Mouse (Mus musculus): Measurements from ENCODE around the gene Timm29. TPM values are rescaled to one million over a fixed set of nuclear protein-coding genes. Genes with fewer than 3 reads are reported as not detected.
"Not testable (repeated sequence)": the region's sequence is repeated elsewhere in the genome, so short reads cannot be mapped to it uniquely, and the experiment has no call there.

The Timm29 gene
- polyA plus RNA-seq, 1 experiment = 14.7 TPM

DNA sequence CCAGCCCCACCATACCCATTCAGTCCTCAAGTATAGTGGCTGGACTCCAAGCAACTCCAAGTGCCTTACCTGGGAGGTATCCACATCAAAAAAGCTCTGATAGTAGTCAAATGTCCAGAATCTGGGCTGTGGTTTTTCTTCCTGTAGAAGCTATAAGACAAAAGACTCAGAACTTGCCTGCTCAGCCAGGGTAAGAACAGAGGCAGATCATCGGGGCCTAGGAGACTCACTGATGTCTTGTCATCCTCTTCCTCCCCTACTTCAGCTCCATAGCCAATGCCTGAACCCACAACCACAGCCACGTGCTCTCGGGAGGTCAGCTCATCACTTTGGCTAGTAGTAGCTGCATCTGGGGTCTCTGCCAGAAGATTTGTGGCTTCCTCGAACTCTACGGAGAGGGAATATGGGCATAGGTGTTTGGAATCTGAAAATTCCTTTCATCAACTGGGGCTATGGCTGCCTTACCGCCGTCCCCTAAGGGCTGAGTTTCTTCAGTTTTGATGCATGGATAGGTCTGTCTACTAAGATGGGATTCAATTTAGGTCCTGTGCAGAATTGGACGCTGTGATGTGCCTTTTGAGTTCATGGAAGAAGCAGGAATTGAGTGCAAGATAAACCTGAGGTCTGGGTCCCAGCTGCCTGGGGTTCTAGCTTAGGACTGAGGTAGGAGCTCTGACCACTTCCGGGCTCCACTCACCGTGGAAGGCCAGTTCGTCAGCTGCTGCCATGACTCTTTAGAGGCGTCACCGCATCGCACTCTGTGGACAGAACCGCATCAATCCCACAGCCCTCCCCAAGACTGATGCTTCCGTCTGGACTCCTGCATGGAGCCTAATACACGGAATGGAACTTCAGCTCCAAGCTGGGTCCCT is 455 bp upstream of the Timm29 start:
- WGBS = 14% methylated on average over 17 of the region's 17 CpGs
- Histone ChIP-seq H3K36me3 (ENCODE audit: control insufficient read depth, insufficient read depth, low read length) (peaks cover 29% of the 10 kb centered on the region), H3K27me3 (ENCODE audit: control insufficient read depth, insufficient read depth, low read length) (no peaks in the 10 kb centered on the region), H3K4me1 (ENCODE audit: control insufficient read depth, insufficient read depth, insufficient read length, low read length) (peaks cover 4% of the 10 kb centered on the region; the same call in 1 of the 2 replicates), H3K27ac (ENCODE audit: insufficient read depth, low read depth, low read length) (peak overlapping the region; percentile 33), H3K4me3 (ENCODE audit: low read depth, low read length) (peak overlapping the region; percentile 75)
- no peak; the same call in 1 of the 2 replicates for TF ChIP-seq POLR2A (IDR thresholded peaks at IDR 0.05; ENCODE audit: low read depth, low read length)

DNA sequence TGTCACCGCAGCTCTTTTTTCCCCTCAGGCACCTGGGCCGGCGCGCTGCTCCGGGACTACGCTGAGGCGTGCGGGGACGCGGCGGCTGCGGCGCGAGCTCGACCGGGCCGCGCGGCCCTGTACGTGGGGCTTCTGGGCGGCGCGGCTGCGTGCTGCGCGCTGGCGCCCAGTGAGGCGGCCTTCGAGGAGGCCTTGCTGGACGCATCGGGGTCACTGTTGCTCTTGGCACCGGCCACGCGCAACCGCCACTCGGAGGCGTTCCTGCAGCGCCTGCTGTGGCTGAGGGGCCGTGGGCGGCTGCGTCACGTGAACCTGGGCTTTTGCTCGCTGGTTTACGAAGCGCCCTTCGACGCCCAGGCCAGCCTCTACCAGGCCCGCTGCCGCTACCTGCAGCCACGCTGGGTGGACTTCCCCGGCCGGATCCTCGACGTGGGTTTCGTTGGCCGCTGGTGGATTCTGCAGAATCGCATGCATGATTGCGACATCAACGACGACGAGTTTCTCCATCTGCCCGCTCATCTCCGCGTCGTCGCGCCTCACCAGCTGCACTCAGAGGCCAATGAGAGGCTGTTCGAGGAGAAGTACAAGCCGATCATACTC is 700 bp downstream of the Timm29 start:
- peaks cover 4% of the 10 kb centered on the region; the same call in 1 of the 2 replicates for H3K4me1 ChIP-seq (ENCODE audit: control insufficient read depth, insufficient read depth, insufficient read length, low read length)
- peak overlapping the region; percentile 75 for H3K4me3 ChIP-seq (ENCODE audit: low read depth, low read length)
- H3K27ac ChIP-seq (ENCODE audit: insufficient read depth, low read depth, low read length) = peak overlapping the region; percentile 74
- H3K27me3 ChIP-seq (ENCODE audit: control insufficient read depth, insufficient read depth, low read length) = no peaks in the 10 kb centered on the region
- under 1% methylated on average over 69 of the region's 69 CpGs for WGBS
- H3K36me3 ChIP-seq (ENCODE audit: control insufficient read depth, insufficient read depth, low read length) = peaks cover 18% of the 10 kb centered on the region
- no peak for TF ChIP-seq CTCF (IDR thresholded peaks at IDR 0.05; ENCODE audit: extremely low read depth, insufficient read length, insufficient replicate concordance, low read depth, low read length)
- TF ChIP-seq POLR2A (IDR thresholded peaks at IDR 0.05; ENCODE audit: low read depth, low read length) = no peak

DNA sequence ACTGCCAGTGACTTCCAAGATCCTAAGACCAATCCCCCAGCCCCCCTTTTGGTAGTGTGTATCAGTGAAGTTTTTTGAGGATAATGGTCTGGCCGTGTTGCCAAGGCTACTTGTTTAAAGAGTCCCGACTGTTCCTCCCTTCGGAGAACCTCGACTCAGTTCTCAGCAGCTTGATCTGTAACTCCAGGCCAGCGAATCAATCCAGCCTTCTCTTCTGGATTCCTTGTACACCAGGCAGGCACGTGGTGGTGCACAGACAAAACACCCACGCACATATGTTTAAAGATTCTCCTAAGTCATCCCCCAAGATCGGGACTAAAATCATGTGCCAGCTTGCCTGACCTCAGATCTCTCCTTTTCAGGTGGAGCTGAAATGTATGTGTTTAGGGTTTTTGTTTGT is 1.8 kb downstream of the Timm29 start:
- not testable (repeated sequence) for H3K4me3 ChIP-seq (ENCODE audit: low read depth, low read length); H3K27ac ChIP-seq (ENCODE audit: insufficient read depth, low read depth, low read length); H3K36me3 ChIP-seq (ENCODE audit: control insufficient read depth, insufficient read depth, low read length); H3K27me3 ChIP-seq (ENCODE audit: control insufficient read depth, insufficient read depth, low read length); H3K4me1 ChIP-seq (ENCODE audit: control insufficient read depth, insufficient read depth, insufficient read length, low read length)
- 75% methylated on average over 8 of the region's 8 CpGs for WGBS

DNA sequence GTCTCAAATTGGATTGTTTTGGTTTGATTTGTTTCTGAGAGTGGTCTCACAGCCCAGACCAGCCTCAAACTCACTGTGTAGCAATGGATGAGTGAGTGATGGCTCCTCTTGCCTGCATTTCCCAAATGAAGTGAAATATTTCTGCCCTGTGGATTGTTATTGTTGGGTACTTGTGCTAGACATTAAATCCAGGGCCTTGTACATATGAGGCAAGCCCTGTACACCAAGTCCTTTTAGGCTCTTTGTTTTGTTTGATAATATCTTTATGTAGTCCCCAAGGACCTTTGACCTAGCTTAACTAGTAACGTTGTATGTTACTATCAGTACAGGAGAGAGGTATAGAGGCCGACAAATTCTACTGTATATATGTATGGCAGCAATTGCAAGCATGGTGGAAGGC is 2.3 kb downstream of the Timm29 start:
- Histone ChIP-seq H3K27ac (ENCODE audit: insufficient read depth, low read depth, low read length) (no peak overlapping the region), H3K27me3 (ENCODE audit: control insufficient read depth, insufficient read depth, low read length) (no peaks in the 10 kb centered on the region), H3K4me1 (ENCODE audit: control insufficient read depth, insufficient read depth, insufficient read length, low read length) (peaks cover 4% of the 10 kb centered on the region; the same call in 1 of the 2 replicates), H3K36me3 (ENCODE audit: control insufficient read depth, insufficient read depth, low read length) (peaks cover 3% of the 10 kb centered on the region; the same call in 1 of the 2 replicates), H3K4me3 (ENCODE audit: low read depth, low read length) (no peak overlapping the region)
- WGBS = 34% methylated on average over 2 of the region's 2 CpGs
- TF ChIP-seq CTCF (IDR thresholded peaks at IDR 0.05; ENCODE audit: extremely low read depth, insufficient read length, insufficient replicate concordance, low read depth, low read length) (no peak), POLR2A (IDR thresholded peaks at IDR 0.05; ENCODE audit: low read depth, low read length) (no peak)

DNA sequence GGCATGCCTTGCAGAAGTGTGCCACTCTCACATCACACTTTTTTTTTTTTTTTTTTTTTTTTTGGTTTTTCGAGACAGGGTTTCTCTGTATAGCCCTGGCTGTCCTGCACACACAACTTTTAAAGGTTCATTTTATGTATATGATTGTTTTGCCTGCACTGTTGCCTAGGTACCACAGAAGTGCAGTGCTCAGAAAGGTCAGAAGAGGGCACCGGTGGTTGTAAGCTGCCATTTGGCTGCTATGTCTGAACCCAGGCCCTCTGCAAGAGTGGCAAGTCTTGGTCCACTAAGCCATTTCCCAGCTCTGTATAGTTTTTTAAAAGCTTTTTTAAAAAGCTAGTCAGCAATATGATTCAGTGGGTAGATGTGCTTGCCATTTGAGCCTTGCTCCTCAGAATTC is 5.7 kb downstream of the Timm29 start:
- TF ChIP-seq CTCF (IDR thresholded peaks at IDR 0.05; ENCODE audit: extremely low read depth, insufficient read length, insufficient replicate concordance, low read depth, low read length) = peak; percentile 28; the same call in 1 of the 2 replicates
- no peak for TF ChIP-seq POLR2A (IDR thresholded peaks at IDR 0.05; ENCODE audit: low read depth, low read length)
- Histone ChIP-seq H3K27ac (ENCODE audit: insufficient read depth, low read depth, low read length) (no peak overlapping the region), H3K36me3 (ENCODE audit: control insufficient read depth, insufficient read depth, low read length) (no peaks in the 10 kb centered on the region), H3K4me1 (ENCODE audit: control insufficient read depth, insufficient read depth, insufficient read length, low read length) (peaks cover 8% of the 10 kb centered on the region), H3K4me3 (ENCODE audit: low read depth, low read length) (no peak overlapping the region), H3K27me3 (ENCODE audit: control insufficient read depth, insufficient read depth, low read length) (no peaks in the 10 kb centered on the region)
- 37% methylated on average over 2 of the region's 2 CpGs for whole genome bisulfite sequencing

DNA sequence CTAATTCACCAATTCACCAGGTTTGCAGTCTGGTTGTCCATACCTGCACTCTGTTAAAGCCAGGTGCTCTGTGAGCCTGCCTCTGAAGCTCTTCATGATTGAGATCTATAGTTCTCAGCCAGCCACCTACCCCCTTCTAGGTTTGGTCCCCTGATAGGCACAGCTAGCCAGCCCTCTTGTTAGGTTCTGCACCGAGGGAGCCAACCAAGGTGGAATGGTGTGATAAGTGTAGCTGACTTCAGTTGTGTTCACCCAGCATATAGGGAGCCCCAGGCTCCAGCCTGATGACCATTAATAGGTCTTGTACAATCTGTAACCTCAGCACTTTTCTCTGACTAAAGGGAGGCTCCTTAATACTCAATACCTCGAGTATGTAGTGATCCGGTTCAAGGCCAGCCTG is 7.7 kb downstream of the Timm29 start:
- WGBS = 73% methylated on average over 3 of the region's 3 CpGs
- Histone ChIP-seq H3K4me3 (ENCODE audit: low read depth, low read length) (no peak overlapping the region), H3K36me3 (ENCODE audit: control insufficient read depth, insufficient read depth, low read length) (no peaks in the 10 kb centered on the region), H3K27me3 (ENCODE audit: control insufficient read depth, insufficient read depth, low read length) (no peaks in the 10 kb centered on the region), H3K4me1 (ENCODE audit: control insufficient read depth, insufficient read depth, insufficient read length, low read length) (peaks cover 5% of the 10 kb centered on the region), H3K27ac (ENCODE audit: insufficient read depth, low read depth, low read length) (no peak overlapping the region)
- TF ChIP-seq POLR2A (IDR thresholded peaks at IDR 0.05; ENCODE audit: low read depth, low read length) (no peak), CTCF (IDR thresholded peaks at IDR 0.05; ENCODE audit: extremely low read depth, insufficient read length, insufficient replicate concordance, low read depth, low read length) (no peak)

DNA sequence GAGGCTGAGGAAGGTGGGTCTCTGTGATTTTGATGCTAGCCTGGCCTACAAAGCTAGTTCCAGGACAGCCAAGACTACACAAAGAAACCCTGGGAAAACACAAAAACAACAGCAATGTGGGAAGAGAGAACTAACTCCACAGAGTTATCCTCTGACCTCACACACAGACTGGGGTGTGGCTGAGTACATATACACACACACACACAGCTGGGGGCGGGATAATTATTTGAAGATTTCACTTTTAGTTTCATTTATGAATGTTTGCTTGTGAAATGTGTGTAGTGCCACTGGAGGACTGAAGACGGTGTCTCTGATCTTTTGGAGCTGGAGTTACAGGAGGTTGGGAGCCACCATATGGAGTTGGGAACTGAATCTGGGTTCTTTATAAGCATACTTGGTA is 8.6 kb downstream of the Timm29 start:
- H3K4me1 ChIP-seq (ENCODE audit: control insufficient read depth, insufficient read depth, insufficient read length, low read length) = peaks cover 5% of the 10 kb centered on the region
- H3K27me3 ChIP-seq (ENCODE audit: control insufficient read depth, insufficient read depth, low read length) = no peaks in the 10 kb centered on the region
- peak overlapping the region; percentile 68 for H3K27ac ChIP-seq (ENCODE audit: insufficient read depth, low read depth, low read length)
- 18% methylated on average over 2 of the region's 2 CpGs for WGBS
- TF ChIP-seq POLR2A (IDR thresholded peaks at IDR 0.05; ENCODE audit: low read depth, low read length) = no peak
- TF ChIP-seq CTCF (IDR thresholded peaks at IDR 0.05; ENCODE audit: extremely low read depth, insufficient read length, insufficient replicate concordance, low read depth, low read length) = no peak
- no peak overlapping the region for H3K4me3 ChIP-seq (ENCODE audit: low read depth, low read length)
- no peaks in the 10 kb centered on the region for H3K36me3 ChIP-seq (ENCODE audit: control insufficient read depth, insufficient read depth, low read length)

All from small intestine, adult 2 months (tissue).